13 mouse cellular contexts compared by ENCODE assay signal in the genomic region with DNA sequence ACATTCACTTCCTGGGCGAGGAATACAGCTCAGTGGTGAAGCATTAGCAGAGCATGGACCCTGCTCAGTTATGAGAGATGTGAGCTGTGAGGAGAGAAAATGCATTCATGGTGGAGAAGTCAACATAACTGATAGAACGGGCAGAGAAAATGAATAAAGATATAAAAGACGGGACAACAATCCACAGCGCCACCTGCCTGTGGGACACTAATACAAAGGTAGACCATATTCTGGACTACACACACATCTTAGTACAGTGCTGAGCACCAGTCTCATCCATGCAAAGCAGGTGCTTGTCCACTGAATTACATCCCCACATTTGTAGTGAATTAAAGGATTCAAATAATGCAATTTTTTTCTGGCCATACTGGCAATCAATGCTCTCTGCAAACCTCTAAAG. TPM values are rescaled to one million over a fixed set of nuclear protein-coding genes. Genes with fewer than 3 reads are reported as not detected.
DNase-seq lines count a peak whose midpoint lies in the region; ATAC-seq and TF ChIP-seq lines count a peak whose summit lies in the region.
"Had no signal": no experiment of that assay in that cellular context is flagged by ENCODE, and none has a peak within 500 bp of the region (broad histone marks: within the 10 kb centered on the region; RNA-seq: fewer than 3 reads in every experiment).

No protein-coding gene starts in this region.

- in situ Hi-C loops in CH12.LX (cut with MboI; ENCODE audit: low pct_ligation_motif_present, low pct_unique_long_range_greater_than_20kb, low sequenced_read_pairs), result no loop called here

- peak; percentile 9 for DNase-seq in embryo, embryonic 10.5 days (ENCODE audit: low spot score)
- no peak for DNase-seq in embryo, embryonic 11 days
- DNase-seq in liver, embryonic 14.5 days (ENCODE audit: low read depth in 3 of 3, low spot score in 3 of 3), result no peak
- DNase-seq in CH12.LX (ENCODE audit: extremely low read depth), result peak; percentile 15
- DNase-seq in urinary bladder, postnatal 4 days (ENCODE audit: low spot score in 2 of 2), result no peak
- DNase-seq in ovary, postnatal 36 days (ENCODE audit: low spot score), result no peak
- DNase-seq: adrenal gland, postnatal 14 days; liver, embryonic 13.5 days; right cerebral cortex, postnatal 4 days had no signal

- no peaks in the 10 kb centered on the region; the same call in 1 of the 2 replicates for H3K79me2 ChIP-seq in CH12.LX (replicated peaks; ENCODE audit: control insufficient read depth, extremely low read depth, insufficient read depth, poor library complexity, severe bottlenecking)

- H3K4me1 ChIP-seq in liver, embryonic 14.5 days (replicated peaks; ENCODE audit: control insufficient read depth in 2 of 2, insufficient read depth in 2 of 2, low read length in 1 of 2), result no peaks in the 10 kb centered on the region
- no peaks in the 10 kb centered on the region for H3K4me1 ChIP-seq in liver, embryonic 12.5 days
- no peaks in the 10 kb centered on the region for H3K4me1 ChIP-seq in CH12.LX (ENCODE audit: control insufficient read depth in 1 of 2, insufficient read depth in 2 of 2)
- H3K4me1 ChIP-seq: embryonic facial prominence, embryonic 13.5 days; liver, embryonic 13.5 days had no signal

- no peak overlapping the region for H3K9ac ChIP-seq in liver, embryonic 14.5 days (replicated peaks)
- no peak overlapping the region for H3K9ac ChIP-seq in liver, embryonic 12.5 days
- H3K9ac ChIP-seq in CH12.LX (ENCODE audit: insufficient read depth, low read depth), result no peak overlapping the region
- H3K9ac ChIP-seq: embryonic facial prominence, embryonic 13.5 days; liver, embryonic 13.5 days had no signal

- no peaks in the 10 kb centered on the region for H3K9me3 ChIP-seq in liver, embryonic 14.5 days (ENCODE audit: control insufficient read depth, low read length)
- H3K9me3 ChIP-seq in liver, embryonic 12.5 days (replicated peaks), result no peaks in the 10 kb centered on the region
- no peaks in the 10 kb centered on the region for H3K9me3 ChIP-seq in CH12.LX (replicated peaks; ENCODE audit: low read length)
- H3K9me3 ChIP-seq: embryonic facial prominence, embryonic 13.5 days; liver, embryonic 13.5 days had no signal

- dilution Hi-C loops in CH12.LX (cut with MboI; ENCODE audit: extremely low pct_ligation_motif_present, extremely low pct_unique_long_range_greater_than_20kb, low sequenced_read_pairs), result no loop called here

- TF ChIP-seq RAD21 in CH12.LX (IDR thresholded peaks at IDR 0.05; ENCODE audit: low read depth, low read length), result peak; percentile 30

- ATAC-seq in liver, embryonic 14.5 days (ENCODE audit: insufficient read depth), result no peak
- no peak for ATAC-seq in liver, embryonic 12.5 days
- ATAC-seq in megakaryocyte progenitor cell, adult 5-6 weeks (replicated peaks; ENCODE audit: poor library complexity), result peak; percentile 74
- ATAC-seq: hindbrain, embryonic 16.5 days had no signal

- TF ChIP-seq POLR2A in CH12.LX (IDR thresholded peaks at IDR 0.05; ENCODE audit: low read depth, low read length), result no peak

- TF ChIP-seq CTCF in liver, embryonic 14.5 days (IDR thresholded peaks at IDR 0.05; ENCODE audit: low read depth), result peak; percentile 36; the same call in 1 of the 2 replicates
- peak in 1 of 2 experiments; percentile 49; a peak in 2 of 4 replicates for TF ChIP-seq CTCF in CH12.LX (conservative IDR thresholded peaks at IDR 0.05 in 1 of 2, IDR thresholded peaks at IDR 0.05 in 1 of 2; ENCODE audit: low read depth in 2 of 2, low read length in 2 of 2)

- H3K4me3 ChIP-seq in liver, embryonic 14.5 days (ENCODE audit: insufficient read depth in 1 of 2, low read depth in 2 of 2, low read length in 2 of 2), result no peak overlapping the region
- H3K4me3 ChIP-seq in liver, embryonic 12.5 days, result no peak overlapping the region
- H3K4me3 ChIP-seq in CH12.LX (replicated peaks in 1 of 3; ENCODE audit: low read depth in 2 of 3, low read length in 2 of 3, poor library complexity in 1 of 3), result no peak overlapping the region
- H3K4me3 ChIP-seq: embryonic facial prominence, embryonic 13.5 days; liver, embryonic 13.5 days had no signal

- H3K27ac ChIP-seq in liver, embryonic 14.5 days, result no peak overlapping the region
- no peak overlapping the region for H3K27ac ChIP-seq in liver, embryonic 12.5 days
- H3K27ac ChIP-seq in CH12.LX (ENCODE audit: insufficient read depth, low read depth), result no peak overlapping the region
- H3K27ac ChIP-seq: embryonic facial prominence, embryonic 13.5 days; liver, embryonic 13.5 days had no signal

- H3K36me3 ChIP-seq in liver, embryonic 14.5 days (replicated peaks; ENCODE audit: control insufficient read depth, insufficient read depth, low read depth), result peaks cover 4% of the 10 kb centered on the region; the same call in 1 of the 2 replicates
- peaks cover 81% of the 10 kb centered on the region for H3K36me3 ChIP-seq in liver, embryonic 12.5 days
- peaks cover 71 to 93% of the 10 kb centered on the region in 2 experiments for H3K36me3 ChIP-seq in CH12.LX (replicated peaks in 1 of 2; ENCODE audit: control insufficient read depth in 1 of 2, insufficient read depth in 1 of 2, low read length in 1 of 2)

- WGBS in liver, embryonic 14.5 days (ENCODE audit: insufficient replicate concordance), result 65% methylated on average over 4 of the region's 4 CpGs
- WGBS in liver, embryonic 12.5 days (ENCODE audit: insufficient replicate concordance), result 76% methylated on average over 4 of the region's 4 CpGs

- no peak for TF ChIP-seq EP300 in liver, embryonic 14.5 days (IDR thresholded peaks at IDR 0.05; ENCODE audit: low read depth)
- no peak for TF ChIP-seq EP300 in CH12.LX (IDR thresholded peaks at IDR 0.05; ENCODE audit: low read length)

- H3K27me3 ChIP-seq in liver, embryonic 14.5 days (ENCODE audit: control insufficient read depth, insufficient read depth, low read length), result no peaks in the 10 kb centered on the region
- H3K27me3 ChIP-seq in liver, embryonic 12.5 days (replicated peaks), result no peaks in the 10 kb centered on the region
- H3K27me3 ChIP-seq in CH12.LX (replicated peaks), result no peaks in the 10 kb centered on the region
- H3K27me3 ChIP-seq: embryonic facial prominence, embryonic 13.5 days; liver, embryonic 13.5 days had no signal

- H3K4me2 ChIP-seq in liver, embryonic 14.5 days (ENCODE audit: low read depth), result no peak overlapping the region
- H3K4me2 ChIP-seq in liver, embryonic 12.5 days, result no peak overlapping the region
- H3K4me2 ChIP-seq in CH12.LX (ENCODE audit: insufficient read depth, low read depth, poor library complexity, severe bottlenecking), result no peak overlapping the region
- H3K4me2 ChIP-seq: embryonic facial prominence, embryonic 13.5 days; liver, embryonic 13.5 days had no signal

TF ChIP-seq in CH12.LX, 34 proteins besides CTCF, POLR2A, EP300 and RAD21:
- no peak for TF ChIP-seq ZKSCAN1 (IDR thresholded peaks at IDR 0.05; ENCODE audit: borderline replicate concordance, low read depth, low read length)
- TF ChIP-seq SMC3 (IDR thresholded peaks at IDR 0.05; ENCODE audit: low read depth, low read length), result 0 out of 2 replicates have a peak, but pooled peaks have one; percentile 11
- TF ChIP-seq ETS1 (conservative IDR thresholded peaks at IDR 0.05; ENCODE audit: low read depth, low read length), result no peak
- TF ChIP-seq UBTF (IDR thresholded peaks at IDR 0.05; ENCODE audit: low read depth, low read length), result no peak

RNA-seq across cellular contexts. Expression of a gene that starts 47.7 kb away (rescaled TPM):
- polyA plus RNA-seq in liver, embryonic 14.5 days (2012; rRNA removed), result 4.2 and 4.9 TPM in 2 replicates
- polyA plus RNA-seq in liver, embryonic 14.5 days (2014; fragmentation: Nextera tagmentation; extraction: Ambion mirVana), result 4.5 and 5.9 TPM in 2 replicates
- polyA plus RNA-seq in liver, embryonic 12.5 days (2016; fragmentation: Nextera tagmentation; extraction: Ambion mirVana), result 9.1 and 9.4 TPM in 2 replicates
- 17.2 and 19.0 TPM in 2 replicates for total RNA-seq in CH12.LX (2012; rRNA removed)
- 19.2 and 20.4 TPM in 2 replicates for total RNA-seq in CH12.LX (2014; rRNA removed)
- 17.0 and 21.9 TPM in 2 replicates for polyA plus RNA-seq in CH12.LX (2012; ENCODE audit: insufficient read length, low read depth)
- 44.5 and 47.4 TPM in 2 replicates for total RNA-seq in megakaryocyte progenitor cell, adult 5-6 weeks (2015)
- total RNA-seq in megakaryocyte progenitor cell, adult 5-6 weeks (2017), result 48.1 and 60.5 TPM in 2 replicates

Comparison
In these comparisons a context has a peak if more than half of its experiments do, and no peak if none do; other contexts are left out.
1. DNase-seq: peak in embryo, embryonic 10.5 days (single experiment) and CH12.LX (single experiment); none in embryo, embryonic 11 days (single experiment), liver, embryonic 14.5 days (0 of 3), urinary bladder, postnatal 4 days (0 of 2) and ovary, postnatal 36 days (single experiment).